Mouse (Mus musculus): Measurements from ENCODE around the gene Taf12. TPM values are rescaled to one million over a fixed set of nuclear protein-coding genes. Genes with fewer than 3 reads are reported as not detected.

Gene Taf12
- polyA plus RNA-seq (2016; fragmentation: Nextera tagmentation; extraction: Ambion mirVana), result 58.9 and 59.8 TPM in 2 replicates

- WGBS, result under 1% methylated on average over 48 of the region's 48 CpGs
- Histone ChIP-seq H3K27me3 (no peaks in the 10 kb centered on the region), H3K4me2 (peak within 1 kb of the TSS; percentile 81), H3K9ac (replicated peaks) (peak within 1 kb of the TSS; percentile 80), H3K27ac (peak within 1 kb of the TSS; percentile 84), H3K4me1 (replicated peaks) (peaks cover 13% of the 10 kb centered on the region), H3K4me3 (replicated peaks) (peak within 1 kb of the TSS; percentile 59), H3K9me3 (no peaks in the 10 kb centered on the region), H3K36me3 (peaks cover 5% of the 10 kb centered on the region; the same call in 1 of the 2 replicates)
- ATAC-seq (ENCODE audit: insufficient number of reproducible peaks, insufficient read depth, low FRiP score, low TSS enrichment, low read depth), result peak; percentile 64
Observed at GRCm38 (mm10) chr4:132274156-132274862, at the start of gene Taf12. TSS of gene Taf12 (plus strand) at chr4:132274375.

- H3K4me3 ChIP-seq (replicated peaks), result no peak overlapping the region
- H3K27me3 ChIP-seq, result no peaks in the 10 kb centered on the region
- WGBS, result 94% methylated on average over 5 of the region's 5 CpGs
- ATAC-seq (ENCODE audit: insufficient number of reproducible peaks, insufficient read depth, low FRiP score, low TSS enrichment, low read depth), result no peak
- no peak overlapping the region for H3K27ac ChIP-seq
- peaks cover 96% of the 10 kb centered on the region for H3K36me3 ChIP-seq
- no peaks in the 10 kb centered on the region for H3K9me3 ChIP-seq
- no peaks in the 10 kb centered on the region for H3K4me1 ChIP-seq (replicated peaks)
- no peak overlapping the region for H3K9ac ChIP-seq (replicated peaks)
- no peak overlapping the region for H3K4me2 ChIP-seq
Observed at GRCm38 (mm10) chr4:132230422-132230821, 43.8 kb upstream of the Taf12 start.

GRCm38 (mm10) chr4:132234710-132235109 lies 39.5 kb upstream of the Taf12 start:
- H3K9me3 ChIP-seq, result no peaks in the 10 kb centered on the region
- no peaks in the 10 kb centered on the region for H3K4me1 ChIP-seq (replicated peaks)
- H3K4me2 ChIP-seq, result no peak overlapping the region
- 90% methylated on average over 8 of the region's 8 CpGs for WGBS
- no peak overlapping the region for H3K4me3 ChIP-seq (replicated peaks)
- no peak overlapping the region for H3K9ac ChIP-seq (replicated peaks)
- no peak for ATAC-seq (ENCODE audit: insufficient number of reproducible peaks, insufficient read depth, low FRiP score, low TSS enrichment, low read depth)
- no peaks in the 10 kb centered on the region for H3K27me3 ChIP-seq
- H3K36me3 ChIP-seq, result peaks cover 96% of the 10 kb centered on the region
- H3K27ac ChIP-seq, result no peak overlapping the region

DNA sequence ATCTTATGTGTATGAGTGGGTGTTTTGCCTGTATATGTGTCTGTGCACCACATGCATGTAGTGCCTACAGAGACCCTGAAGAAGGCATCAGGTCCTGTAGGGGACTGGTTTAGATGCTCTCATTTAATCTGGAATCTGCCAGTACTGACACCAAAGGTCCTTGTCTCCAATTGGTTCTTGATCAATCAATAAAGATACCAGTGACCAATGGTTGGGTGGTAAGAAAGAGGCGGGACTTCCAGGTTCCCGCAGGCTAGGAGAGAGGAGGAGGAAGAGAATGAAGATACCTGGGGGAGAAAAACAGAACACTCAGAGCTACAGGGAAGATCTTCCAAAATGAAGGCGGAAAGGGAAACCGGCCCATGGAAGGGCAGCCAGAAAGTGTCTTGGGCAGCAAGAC lies 35.8 kb upstream of the Taf12 start:
- WGBS, result 86% methylated on average over 4 of the region's 4 CpGs
- no peak for ATAC-seq (ENCODE audit: insufficient number of reproducible peaks, insufficient read depth, low FRiP score, low TSS enrichment, low read depth)
- Histone ChIP-seq H3K4me3 (replicated peaks) (no peak overlapping the region), H3K36me3 (peaks cover 96% of the 10 kb centered on the region), H3K9ac (replicated peaks) (no peak overlapping the region), H3K27me3 (no peaks in the 10 kb centered on the region), H3K4me2 (no peak overlapping the region), H3K27ac (no peak overlapping the region), H3K4me1 (replicated peaks) (no peaks in the 10 kb centered on the region), H3K9me3 (no peaks in the 10 kb centered on the region)

DNA sequence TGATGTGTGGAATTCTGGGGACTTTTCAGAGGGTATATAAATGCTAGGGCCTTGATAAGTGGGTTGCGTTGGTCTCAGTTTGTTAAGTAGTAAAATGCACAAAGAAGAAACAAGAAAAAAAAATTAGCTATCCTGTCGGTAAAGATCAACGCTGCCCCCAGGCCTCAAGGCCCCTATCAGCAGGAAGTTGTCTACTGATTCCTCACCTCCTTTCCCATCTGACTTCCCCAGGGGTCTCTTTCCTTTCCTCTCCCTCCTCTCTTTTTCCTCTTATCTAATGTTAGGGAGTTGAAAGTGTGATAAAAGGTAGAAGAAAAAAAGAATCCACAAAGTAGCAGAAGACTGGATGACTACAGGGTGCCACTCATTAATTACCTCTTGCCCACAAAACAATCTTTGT lies 33.8 kb upstream of the Taf12 start:
- Histone ChIP-seq H3K9me3 (no peaks in the 10 kb centered on the region), H3K4me2 (no peak overlapping the region), H3K27ac (no peak overlapping the region), H3K36me3 (peaks cover 89% of the 10 kb centered on the region), H3K27me3 (no peaks in the 10 kb centered on the region), H3K4me3 (replicated peaks) (no peak overlapping the region), H3K9ac (replicated peaks) (no peak overlapping the region), H3K4me1 (replicated peaks) (no peaks in the 10 kb centered on the region)
- 94% methylated on average over 3 of the region's 3 CpGs for WGBS
- ATAC-seq (ENCODE audit: insufficient number of reproducible peaks, insufficient read depth, low FRiP score, low TSS enrichment, low read depth), result no peak

GRCm38 (mm10) chr4:132241208-132241607 lies 33.0 kb upstream of the Taf12 start:
- Histone ChIP-seq H3K27me3 (no peaks in the 10 kb centered on the region), H3K9ac (replicated peaks) (no peak overlapping the region), H3K27ac (no peak overlapping the region), H3K4me3 (replicated peaks) (no peak overlapping the region), H3K4me2 (no peak overlapping the region), H3K9me3 (no peaks in the 10 kb centered on the region), H3K4me1 (replicated peaks) (no peaks in the 10 kb centered on the region), H3K36me3 (peaks cover 89% of the 10 kb centered on the region)
- no peak for ATAC-seq (ENCODE audit: insufficient number of reproducible peaks, insufficient read depth, low FRiP score, low TSS enrichment, low read depth)
- WGBS, result 95% methylated on average over 3 of the region's 3 CpGs

- WGBS, result 88% methylated on average over 3 of the region's 3 CpGs
- Histone ChIP-seq H3K4me1 (replicated peaks) (no peaks in the 10 kb centered on the region), H3K36me3 (peaks cover 90% of the 10 kb centered on the region), H3K27ac (no peak overlapping the region), H3K27me3 (no peaks in the 10 kb centered on the region), H3K4me2 (no peak overlapping the region), H3K9me3 (no peaks in the 10 kb centered on the region), H3K9ac (replicated peaks) (no peak overlapping the region), H3K4me3 (replicated peaks) (no peak overlapping the region)
- ATAC-seq (ENCODE audit: insufficient number of reproducible peaks, insufficient read depth, low FRiP score, low TSS enrichment, low read depth), result no peak
Observed at GRCm38 (mm10) chr4:132245643-132246042, 28.5 kb upstream of the Taf12 start.

- Histone ChIP-seq H3K4me3 (replicated peaks) (no peak overlapping the region), H3K4me1 (replicated peaks) (no peaks in the 10 kb centered on the region), H3K9me3 (no peaks in the 10 kb centered on the region), H3K27ac (no peak overlapping the region), H3K4me2 (no peak overlapping the region), H3K27me3 (no peaks in the 10 kb centered on the region), H3K36me3 (peaks cover 89% of the 10 kb centered on the region), H3K9ac (replicated peaks) (no peak overlapping the region)
- no peak for ATAC-seq (ENCODE audit: insufficient number of reproducible peaks, insufficient read depth, low FRiP score, low TSS enrichment, low read depth)
- 76% methylated on average over 5 of the region's 5 CpGs for WGBS
Observed at GRCm38 (mm10) chr4:132247451-132247997, 26.7 kb upstream of the Taf12 start.

DNA sequence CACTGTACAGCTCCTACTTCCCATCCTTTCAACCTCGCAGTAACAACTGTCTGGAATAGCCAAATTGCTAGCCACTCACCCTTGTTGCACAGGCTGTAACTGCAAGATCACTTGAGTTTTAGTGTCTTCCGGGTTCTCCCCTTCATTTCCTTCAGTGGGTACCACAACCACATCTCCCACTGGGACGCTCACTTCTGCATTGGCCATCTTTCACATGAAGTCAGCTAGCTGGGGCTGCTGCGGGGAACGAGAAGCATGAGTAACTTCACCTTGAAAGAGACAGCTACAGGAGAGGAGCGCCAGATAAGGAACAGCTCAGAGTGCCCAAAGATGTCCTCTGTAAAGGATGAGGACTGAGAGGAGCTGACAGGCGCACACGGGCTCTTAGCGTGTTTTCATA lies 22.6 kb upstream of the Taf12 start:
- H3K4me2 ChIP-seq, result no peak overlapping the region
- H3K4me1 ChIP-seq (replicated peaks), result no peaks in the 10 kb centered on the region
- H3K9ac ChIP-seq (replicated peaks), result no peak overlapping the region
- H3K27me3 ChIP-seq, result no peaks in the 10 kb centered on the region
- H3K36me3 ChIP-seq, result peaks cover 57% of the 10 kb centered on the region
- H3K9me3 ChIP-seq, result no peaks in the 10 kb centered on the region
- WGBS, result 91% methylated on average over 9 of the region's 9 CpGs
- no peak overlapping the region for H3K4me3 ChIP-seq (replicated peaks)
- H3K27ac ChIP-seq, result no peak overlapping the region
- ATAC-seq (ENCODE audit: insufficient number of reproducible peaks, insufficient read depth, low FRiP score, low TSS enrichment, low read depth), result no peak

- H3K36me3 ChIP-seq, result peaks cover 42% of the 10 kb centered on the region
- no peak for ATAC-seq (ENCODE audit: insufficient number of reproducible peaks, insufficient read depth, low FRiP score, low TSS enrichment, low read depth)
Observed at GRCm38 (mm10) chr4:132253128-132253527, 21.0 kb upstream of the Taf12 start.

DNA sequence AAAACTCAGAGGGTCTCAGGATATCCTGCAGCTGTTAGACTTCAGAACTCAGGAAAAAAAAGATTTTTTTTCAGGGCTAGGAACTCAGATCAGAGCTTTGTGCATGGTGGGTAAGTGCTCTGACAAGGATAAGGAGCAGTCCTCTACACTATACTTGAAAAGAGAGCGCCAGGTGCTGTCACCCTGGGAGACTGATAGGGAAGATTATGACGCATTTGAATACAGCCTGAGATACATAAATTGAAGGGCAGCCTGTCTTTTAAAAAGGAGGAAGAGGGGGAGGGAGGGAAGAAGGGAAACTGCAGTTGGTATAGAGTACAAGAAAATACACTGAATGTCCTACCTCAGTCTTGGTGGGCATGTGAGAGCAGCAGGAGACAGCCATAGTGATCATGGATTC lies 20.6 kb upstream of the Taf12 start:
- Histone ChIP-seq H3K4me3 (replicated peaks) (no peak overlapping the region), H3K4me2 (no peak overlapping the region), H3K9ac (replicated peaks) (no peak overlapping the region), H3K4me1 (replicated peaks) (no peaks in the 10 kb centered on the region), H3K27me3 (no peaks in the 10 kb centered on the region), H3K27ac (no peak overlapping the region; the same call in 1 of the 2 replicates), H3K36me3 (peaks cover 37% of the 10 kb centered on the region), H3K9me3 (no peaks in the 10 kb centered on the region)
- ATAC-seq (ENCODE audit: insufficient number of reproducible peaks, insufficient read depth, low FRiP score, low TSS enrichment, low read depth), result no peak
- WGBS, result 88% methylated on average over 2 of the region's 2 CpGs

More at GRCm38 (mm10) chr4:132253128-132253527, 21.0 kb upstream of the Taf12 start:
- no peak overlapping the region for H3K4me3 ChIP-seq (replicated peaks)
- H3K4me2 ChIP-seq, result no peak overlapping the region
- 92% methylated on average over 8 of the region's 8 CpGs for WGBS
- H3K9me3 ChIP-seq, result no peaks in the 10 kb centered on the region
- H3K4me1 ChIP-seq (replicated peaks), result no peaks in the 10 kb centered on the region
- H3K27ac ChIP-seq, result no peak overlapping the region
- no peak overlapping the region for H3K9ac ChIP-seq (replicated peaks)
- no peaks in the 10 kb centered on the region for H3K27me3 ChIP-seq

GRCm38 (mm10) chr4:132254986-132255385 lies 19.2 kb upstream of the Taf12 start:
- peaks cover 23% of the 10 kb centered on the region for H3K36me3 ChIP-seq
- WGBS, result 76% methylated on average over 3 of the region's 3 CpGs
- no peak for ATAC-seq (ENCODE audit: insufficient number of reproducible peaks, insufficient read depth, low FRiP score, low TSS enrichment, low read depth)
- no peaks in the 10 kb centered on the region for H3K27me3 ChIP-seq
- no peak overlapping the region for H3K9ac ChIP-seq (replicated peaks)
- H3K4me3 ChIP-seq (replicated peaks), result no peak overlapping the region
- no peak overlapping the region for H3K4me2 ChIP-seq
- H3K4me1 ChIP-seq (replicated peaks), result peaks cover 9% of the 10 kb centered on the region
- no peaks in the 10 kb centered on the region for H3K9me3 ChIP-seq
- no peak overlapping the region for H3K27ac ChIP-seq
